Mouse (Mus musculus) liver, embryonic 11.5 days (tissue): ENCODE measurements around the gene Hoxc5. TPM values are rescaled to one million over a fixed set of nuclear protein-coding genes. Genes with fewer than 3 reads are reported as not detected.

Experiments used
- ATAC-seq: fragments of 200-750 bp; cut with Nextera tagmentation; replicated peaks from 2 replicates; pipeline ENCODE4 v1.8.0; 2017; ENCODE audit warnings: moderate number of reproducible peaks, mild to moderate bottlenecking, moderate TSS enrichment, moderate library complexity; ENCODE audit not compliant: low FRiP score
- DNase-seq: peaks from one replicate; pipeline ENCODE4 v3.0.0-alpha.2; 2017; ENCODE audit warnings: low spot score
- H3K27ac ChIP-seq: fragments of 300-500 bp; sonication (generic); 2 replicates; pipeline ENCODE4 v1.5.1; 2014; ENCODE audit warnings: mild to moderate bottlenecking, low read depth, low read length, control low read depth
- H3K27me3 ChIP-seq: fragments of 300-500 bp; sonication (generic); replicated peaks from 2 replicates; pipeline ENCODE4 v1.6.1; 2014; ENCODE audit warnings: low read length, mixed read lengths; ENCODE audit not compliant: control insufficient read depth, insufficient read depth
- H3K36me3 ChIP-seq: fragments of 300-500 bp; sonication (generic); 2 replicates; pipeline ENCODE4 v1.6.1; 2014; ENCODE audit warnings: mild to moderate bottlenecking, low read length, moderate library complexity, mixed read lengths; ENCODE audit not compliant: control insufficient read depth, insufficient read depth
- H3K4me1 ChIP-seq: fragments of 300-500 bp; sonication (generic); replicated peaks from 2 replicates; pipeline ENCODE4 v1.6.1; 2014; ENCODE audit warnings: low read length, mixed read lengths; ENCODE audit not compliant: control insufficient read depth, insufficient read depth
- H3K4me2 ChIP-seq: fragments of 300-500 bp; sonication (generic); 2 replicates; pipeline ENCODE4 v1.6.1; 2014; ENCODE audit warnings: mild to moderate bottlenecking, control low read depth, moderate library complexity
- H3K4me3 ChIP-seq: fragments of 300-500 bp; sonication (generic); 2 replicates; pipeline ENCODE4 v1.5.1; 2014; ENCODE audit warnings: low read depth, low read length, control low read depth
- H3K9ac ChIP-seq: fragments of 300-500 bp; sonication (generic); 2 replicates; pipeline ENCODE4 v1.6.1; 2014; ENCODE audit warnings: low read depth, low read length, control low read depth
- H3K9me3 ChIP-seq: fragments of 300-500 bp; sonication (generic); 2 replicates; pipeline ENCODE4 v1.6.1; 2016; ENCODE audit warnings: low read length, inconsistent platforms, mixed read lengths; ENCODE audit not compliant: control insufficient read depth
- WGBS: fragments of 180-500 bp; shearing (Covaris S2); extraction: QIAGEN DNeasy Blood & Tissue Kit; methylation state at CpG from one replicate; pipeline ENCODE4 v1.1.7; 2014; 5-methylcytosine and 5-hydroxymethylcytosine counted together
- polyA plus RNA-seq: library from polyadenylated mRNA; unstranded; fragments of >200 nt; fragmentation: Nextera tagmentation; extraction: Ambion mirVana; gene quantifications from 2 replicates; pipeline ENCODE4 v1.2.1, GENCODE M21; 2014

Hoxc5 gene
- polyA plus RNA-seq, 1 experiment from 2014 or later = 4.1 TPM

DNA sequence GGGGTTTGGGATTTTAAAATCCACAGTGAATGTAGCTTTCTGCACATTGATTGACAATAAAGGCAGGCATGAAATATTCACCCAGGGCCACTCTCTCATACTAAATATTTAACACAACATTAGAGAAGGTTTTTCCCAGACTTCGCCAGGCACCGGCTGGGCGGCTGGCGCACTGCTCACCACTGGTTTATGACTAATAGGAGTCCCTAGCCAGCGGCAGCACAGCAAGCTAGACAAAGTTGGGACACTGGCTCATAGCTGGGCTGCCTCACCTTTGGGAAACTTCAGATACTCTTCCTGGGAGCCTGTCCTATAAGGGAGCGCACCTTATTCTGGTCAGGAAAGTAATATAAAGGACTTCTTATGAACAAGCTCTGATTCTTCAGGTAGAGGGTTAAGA is 13.7 kb upstream of the Hoxc5 start:
- Histone ChIP-seq H3K27ac (no peak overlapping the region), H3K9ac (no peak overlapping the region), H3K4me2 (no peak overlapping the region), H3K9me3 (no peaks in the 10 kb centered on the region), H3K36me3 (no peaks in the 10 kb centered on the region), H3K4me3 (no peak overlapping the region), H3K4me1 (no peaks in the 10 kb centered on the region), H3K27me3 (peaks cover 100% of the 10 kb centered on the region)
- ATAC-seq = no peak
- 7% methylated on average over 6 of the region's 6 CpGs for WGBS
- DNase-seq = no peak

DNA sequence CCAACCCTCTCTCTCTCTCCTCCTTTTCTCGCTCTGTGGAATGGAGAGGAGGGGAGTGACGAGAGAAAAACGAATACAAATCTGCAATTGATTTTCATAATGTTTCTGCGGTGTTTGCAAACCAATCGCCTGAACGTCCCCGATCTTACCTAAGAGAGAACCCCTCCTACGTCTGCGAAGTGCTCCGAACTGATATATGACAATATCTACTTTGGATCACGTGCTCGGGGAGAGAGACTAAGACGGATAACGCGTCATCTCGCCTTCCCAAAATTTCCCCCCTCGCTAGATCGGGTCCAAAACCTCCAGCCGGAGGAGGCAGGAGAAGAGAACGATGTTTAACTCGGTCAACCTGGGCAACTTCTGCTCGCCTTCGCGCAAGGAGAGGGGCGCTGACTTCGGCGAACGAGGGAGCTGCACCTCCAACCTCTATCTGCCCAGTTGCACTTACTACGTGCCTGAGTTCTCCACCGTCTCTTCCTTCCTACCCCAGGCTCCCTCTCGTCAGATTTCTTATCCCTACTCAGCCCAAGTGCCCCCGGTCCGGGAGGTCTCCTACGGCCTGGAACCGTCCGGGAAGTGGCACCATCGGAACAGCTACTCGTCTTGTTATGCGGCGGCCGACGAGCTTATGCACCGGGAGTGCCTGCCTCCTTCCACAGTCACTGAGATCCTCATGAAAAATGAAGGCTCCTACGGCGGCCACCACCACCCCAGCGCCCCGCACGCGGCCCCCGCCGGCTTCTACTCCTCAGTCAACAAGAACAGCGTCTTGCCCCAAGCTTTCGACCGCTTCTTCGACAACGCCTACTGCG is 12.8 kb upstream of the Hoxc5 start, which contains the start of gene Hoxc11:
Hoxc11 (plus strand) TSS at position 236 of the 815 bp plus-strand sequence.
- DNase-seq (no peak), ATAC-seq (no peak)
- Histone ChIP-seq H3K4me1 (no peaks in the 10 kb centered on the region), H3K4me2 (no peak within 1 kb of the TSS), H3K4me3 (no peak within 1 kb of the TSS), H3K27ac (no peak within 1 kb of the TSS), H3K9ac (no peak within 1 kb of the TSS), H3K9me3 (no peaks in the 10 kb centered on the region), H3K36me3 (no peaks in the 10 kb centered on the region), H3K27me3 (peaks cover 99% of the 10 kb centered on the region)
- WGBS = 2% methylated on average over 57 of the region's 57 CpGs

DNA sequence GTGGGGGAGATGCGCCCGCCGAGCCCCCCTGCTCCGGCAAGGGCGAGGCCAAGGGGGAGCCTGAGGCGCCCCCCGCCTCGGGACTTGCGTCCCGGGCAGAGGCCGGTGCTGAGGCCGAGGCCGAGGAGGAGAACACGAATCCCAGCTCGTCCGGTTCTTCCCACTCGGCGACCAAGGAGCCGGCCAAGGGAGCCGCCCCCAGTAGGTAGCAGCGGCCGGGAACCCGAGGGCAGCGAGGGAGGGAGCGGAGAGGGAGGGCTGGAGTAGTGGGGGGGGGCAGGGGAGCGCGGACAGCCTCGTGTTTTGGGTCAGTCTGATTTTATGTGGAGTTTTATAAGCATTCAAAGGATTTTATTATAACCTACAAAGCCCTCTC is 12.2 kb upstream of the Hoxc5 start:
- no peak for DNase-seq
- H3K4me3 ChIP-seq = no peak overlapping the region

DNA sequence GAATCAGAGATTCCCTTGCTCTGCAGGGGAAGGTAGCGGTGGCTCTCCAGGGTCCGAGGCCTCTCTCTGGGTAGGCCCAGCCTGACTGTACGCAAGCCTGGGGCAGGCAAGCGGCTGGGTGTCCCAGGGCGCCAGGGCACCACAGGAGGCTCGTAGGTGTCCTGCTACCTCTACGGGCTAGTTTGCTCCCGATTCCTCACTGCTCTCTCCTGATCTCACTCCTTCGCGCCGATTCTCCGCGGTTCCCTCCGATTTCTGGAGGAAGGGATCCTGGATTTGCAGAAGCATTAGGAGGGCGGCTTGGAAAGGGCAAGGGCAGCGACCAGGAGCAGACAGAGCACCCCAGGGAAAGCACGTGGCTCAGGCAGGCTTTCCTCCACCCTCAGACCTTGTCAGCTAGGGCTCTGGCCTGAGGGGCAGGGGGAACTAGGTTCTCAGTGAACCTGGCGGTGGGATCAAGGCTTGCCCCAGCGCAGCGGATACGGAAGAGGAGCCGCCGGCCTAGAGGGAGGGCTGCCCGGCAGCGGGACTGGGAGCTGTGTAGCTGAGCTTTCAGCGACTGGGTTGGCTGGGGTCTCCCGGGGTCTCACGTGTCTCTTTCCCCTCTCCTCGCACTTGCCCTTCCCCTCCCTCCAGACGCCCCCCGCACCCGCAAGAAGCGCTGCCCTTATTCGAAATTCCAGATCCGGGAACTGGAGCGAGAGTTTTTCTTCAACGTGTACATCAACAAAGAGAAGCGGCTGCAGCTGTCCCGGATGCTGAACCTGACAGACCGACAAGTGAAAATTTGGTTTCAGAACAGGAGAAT is 11.2 kb upstream of the Hoxc5 start:
- H3K9me3 ChIP-seq = no peaks in the 10 kb centered on the region
- ATAC-seq (no peak), DNase-seq (no peak)
- H3K9ac ChIP-seq = no peak overlapping the region
- no peak overlapping the region for H3K4me3 ChIP-seq
- peaks cover 99% of the 10 kb centered on the region for H3K27me3 ChIP-seq
- H3K4me1 ChIP-seq = no peaks in the 10 kb centered on the region
- H3K36me3 ChIP-seq = no peaks in the 10 kb centered on the region
- no peak overlapping the region for H3K4me2 ChIP-seq
- H3K27ac ChIP-seq = no peak overlapping the region
- 1% methylated on average over 40 of the region's 40 CpGs for WGBS

More for the DNA sequence above, 12.2 kb upstream of the Hoxc5 start:
- no peak for ATAC-seq
- Histone ChIP-seq H3K4me1 (no peaks in the 10 kb centered on the region), H3K9me3 (no peaks in the 10 kb centered on the region), H3K27ac (no peak overlapping the region), H3K27me3 (peaks cover 99% of the 10 kb centered on the region), H3K4me2 (no peak overlapping the region), H3K36me3 (no peaks in the 10 kb centered on the region), H3K9ac (no peak overlapping the region)
- WGBS = 1% methylated on average over 28 of the region's 28 CpGs

DNA sequence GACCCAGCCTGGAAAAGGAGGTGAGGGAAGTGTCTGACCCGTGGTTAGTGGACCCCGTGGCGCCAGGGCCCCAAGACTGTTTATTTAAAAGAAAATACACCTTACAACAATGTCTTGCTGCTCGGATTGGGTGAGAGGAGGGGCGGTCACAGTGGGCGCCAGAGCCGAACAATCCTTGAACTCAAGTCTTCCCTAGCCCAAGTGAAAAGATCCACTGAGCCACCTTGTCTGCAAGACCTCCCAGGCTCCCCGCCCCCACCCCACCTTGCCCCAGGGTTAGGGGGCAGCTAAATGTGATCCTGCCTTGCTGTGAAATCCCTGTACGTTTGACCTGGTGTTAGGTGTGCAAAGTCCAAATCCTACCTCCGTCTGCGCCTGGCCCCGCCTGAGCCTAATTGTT is 10.3 kb upstream of the Hoxc5 start:
- Histone ChIP-seq H3K27me3 (peaks cover 99% of the 10 kb centered on the region), H3K9ac (no peak overlapping the region), H3K27ac (no peak overlapping the region), H3K9me3 (no peaks in the 10 kb centered on the region), H3K36me3 (no peaks in the 10 kb centered on the region), H3K4me1 (no peaks in the 10 kb centered on the region), H3K4me3 (no peak overlapping the region), H3K4me2 (no peak overlapping the region)
- DNase-seq (no peak), ATAC-seq (no peak)
- WGBS = 2% methylated on average over 12 of the region's 12 CpGs

DNA sequence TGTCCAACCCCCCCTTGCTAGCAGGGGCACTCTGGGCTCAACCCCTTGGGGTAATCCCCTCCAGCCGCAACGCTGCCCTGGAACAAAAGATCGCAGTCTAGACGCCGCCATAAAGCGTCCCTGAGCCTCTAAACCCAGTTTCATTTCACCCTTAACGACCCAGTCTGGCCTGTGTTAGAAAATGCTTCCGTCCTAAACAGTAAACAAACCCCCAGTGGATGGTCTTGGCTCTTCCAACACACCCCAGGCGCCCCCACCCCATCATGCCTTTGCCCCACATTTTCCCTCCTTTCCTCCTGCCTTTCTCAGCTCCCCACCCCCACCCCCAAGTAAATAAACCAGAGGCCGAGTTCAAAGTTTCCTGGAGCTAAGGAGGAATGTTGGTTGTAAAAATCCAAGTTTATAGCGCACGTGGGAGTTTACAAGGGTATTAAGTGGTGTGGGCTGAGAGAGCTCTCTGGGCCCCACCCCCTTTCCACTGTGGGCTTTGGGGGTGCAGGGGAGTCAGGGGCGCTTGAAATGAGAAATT is 7.5 kb upstream of the Hoxc5 start:
- no peak overlapping the region for H3K4me2 ChIP-seq
- no peak overlapping the region for H3K27ac ChIP-seq
- WGBS = 2% methylated on average over 13 of the region's 13 CpGs
- H3K36me3 ChIP-seq = no peaks in the 10 kb centered on the region
- no peak for ATAC-seq
- no peaks in the 10 kb centered on the region for H3K9me3 ChIP-seq
- H3K27me3 ChIP-seq = peaks cover 98% of the 10 kb centered on the region
- DNase-seq = no peak
- no peak overlapping the region for H3K9ac ChIP-seq
- H3K4me3 ChIP-seq = no peak overlapping the region
- H3K4me1 ChIP-seq = no peaks in the 10 kb centered on the region

DNA sequence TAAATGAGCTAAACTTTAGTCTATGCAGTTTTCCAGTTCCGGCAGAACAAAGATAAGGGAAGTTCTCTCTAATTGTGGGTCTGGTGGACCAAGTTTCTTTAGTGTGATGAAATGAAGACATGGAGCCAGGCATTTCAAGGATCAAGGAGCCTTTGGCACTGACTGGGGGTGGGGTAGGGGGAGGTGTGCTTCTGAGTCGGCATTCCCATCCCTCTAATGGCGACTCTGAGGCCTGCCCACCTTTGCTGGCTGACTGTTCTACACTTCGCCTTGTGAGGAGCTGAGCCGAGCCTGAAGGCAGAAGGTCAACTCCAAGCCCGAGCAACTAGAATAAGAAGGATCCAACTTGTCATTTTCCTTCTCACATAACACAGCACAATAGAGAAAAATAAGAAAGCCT is 5.5 kb upstream of the Hoxc5 start:
- H3K4me1 ChIP-seq = peaks cover 3% of the 10 kb centered on the region; the same call in 1 of the 2 replicates

DNA sequence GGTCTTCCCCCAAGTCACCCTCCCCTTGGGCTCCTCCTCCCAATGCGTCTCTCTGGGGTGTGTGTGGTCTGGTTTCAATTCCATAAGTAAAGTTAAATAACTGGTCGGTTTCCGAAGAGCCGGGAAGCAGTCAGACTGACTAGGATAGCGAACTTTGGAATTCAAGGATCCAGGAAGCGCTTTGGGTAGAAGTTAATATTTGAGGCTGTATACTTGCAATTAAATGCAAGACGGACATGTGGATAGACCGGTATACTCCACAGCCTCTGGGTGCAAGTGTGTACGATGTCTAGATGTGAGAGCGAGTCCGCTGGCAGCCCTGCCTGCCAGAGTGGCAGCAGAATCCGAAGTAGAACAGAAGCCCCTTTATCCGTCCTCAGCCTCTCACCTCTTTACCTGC is 4.8 kb upstream of the Hoxc5 start:
- Histone ChIP-seq H3K4me3 (no peak overlapping the region), H3K27me3 (peaks cover 98% of the 10 kb centered on the region), H3K36me3 (no peaks in the 10 kb centered on the region), H3K27ac (no peak overlapping the region), H3K9ac (no peak overlapping the region), H3K9me3 (no peaks in the 10 kb centered on the region), H3K4me2 (no peak overlapping the region), H3K4me1 (peaks cover 3% of the 10 kb centered on the region; the same call in 1 of the 2 replicates)
- ATAC-seq = no peak
- DNase-seq = no peak
- 4% methylated on average over 13 of the region's 13 CpGs for WGBS

More for the DNA sequence above, 5.5 kb upstream of the Hoxc5 start:
- H3K9me3 ChIP-seq = no peaks in the 10 kb centered on the region
- ATAC-seq (no peak), DNase-seq (no peak)
- no peak overlapping the region for H3K9ac ChIP-seq
- H3K27me3 ChIP-seq = peaks cover 98% of the 10 kb centered on the region
- H3K4me2 ChIP-seq = no peak overlapping the region
- no peaks in the 10 kb centered on the region for H3K36me3 ChIP-seq
- H3K27ac ChIP-seq = no peak overlapping the region
- H3K4me3 ChIP-seq = no peak overlapping the region
- 5% methylated on average over 6 of the region's 6 CpGs for WGBS
